Mouse (Mus musculus) liver, embryonic 11.5 days (tissue): ENCODE results near the gene Blvrb. TPM values are rescaled to one million over a fixed set of nuclear protein-coding genes. Genes with fewer than 3 reads are reported as not detected.
A peak's percentile ranks its signal among the peaks of the same experiment; 100 is the strongest.

Experiments
- ATAC-seq: fragments of 200-750 bp; cut with Nextera tagmentation; replicated peaks from 2 replicates; pipeline ENCODE4 v1.8.0; 2017; ENCODE audit warnings: moderate number of reproducible peaks, mild to moderate bottlenecking, moderate TSS enrichment, moderate library complexity; ENCODE audit not compliant: low FRiP score
- DNase-seq: peaks from one replicate; pipeline ENCODE4 v3.0.0-alpha.2; 2017; ENCODE audit warnings: low spot score
- H3K27ac ChIP-seq: fragments of 300-500 bp; sonication (generic); 2 replicates; pipeline ENCODE4 v1.5.1; 2014; ENCODE audit warnings: mild to moderate bottlenecking, low read depth, low read length, control low read depth
- H3K27me3 ChIP-seq: fragments of 300-500 bp; sonication (generic); replicated peaks from 2 replicates; pipeline ENCODE4 v1.6.1; 2014; ENCODE audit warnings: low read length, mixed read lengths; ENCODE audit not compliant: control insufficient read depth, insufficient read depth
- H3K36me3 ChIP-seq: fragments of 300-500 bp; sonication (generic); 2 replicates; pipeline ENCODE4 v1.6.1; 2014; ENCODE audit warnings: mild to moderate bottlenecking, low read length, moderate library complexity, mixed read lengths; ENCODE audit not compliant: control insufficient read depth, insufficient read depth
- H3K4me1 ChIP-seq: fragments of 300-500 bp; sonication (generic); replicated peaks from 2 replicates; pipeline ENCODE4 v1.6.1; 2014; ENCODE audit warnings: low read length, mixed read lengths; ENCODE audit not compliant: control insufficient read depth, insufficient read depth
- H3K4me2 ChIP-seq: fragments of 300-500 bp; sonication (generic); 2 replicates; pipeline ENCODE4 v1.6.1; 2014; ENCODE audit warnings: mild to moderate bottlenecking, control low read depth, moderate library complexity
- H3K4me3 ChIP-seq: fragments of 300-500 bp; sonication (generic); 2 replicates; pipeline ENCODE4 v1.5.1; 2014; ENCODE audit warnings: low read depth, low read length, control low read depth
- H3K9ac ChIP-seq: fragments of 300-500 bp; sonication (generic); 2 replicates; pipeline ENCODE4 v1.6.1; 2014; ENCODE audit warnings: low read depth, low read length, control low read depth
- H3K9me3 ChIP-seq: fragments of 300-500 bp; sonication (generic); 2 replicates; pipeline ENCODE4 v1.6.1; 2016; ENCODE audit warnings: low read length, inconsistent platforms, mixed read lengths; ENCODE audit not compliant: control insufficient read depth
- WGBS: fragments of 180-500 bp; shearing (Covaris S2); extraction: QIAGEN DNeasy Blood & Tissue Kit; methylation state at CpG from one replicate; pipeline ENCODE4 v1.1.7; 2014; 5-methylcytosine and 5-hydroxymethylcytosine counted together
- polyA plus RNA-seq: library from polyadenylated mRNA; unstranded; fragments of >200 nt; fragmentation: Nextera tagmentation; extraction: Ambion mirVana; gene quantifications from 2 replicates; pipeline ENCODE4 v1.2.1, GENCODE M21; 2014

Blvrb gene
- polyA plus RNA-seq, 1 experiment from 2014 or later, result 581 TPM

GRCm38 (mm10) chr7:27473156-27473834 lies 25.5 kb downstream of the Blvrb start, which contains the start of gene Sertad3:
Gene Sertad3 (plus strand): TSS chr7:27473768.
- Histone ChIP-seq H3K9ac (peak within 1 kb of the TSS; percentile 80), H3K4me2 (peak within 1 kb of the TSS; percentile 76), H3K36me3 (peaks cover 13% of the 10 kb centered on the region), H3K27me3 (no peaks in the 10 kb centered on the region), H3K4me3 (peak within 1 kb of the TSS; percentile 65), H3K27ac (peak within 1 kb of the TSS; percentile 90), H3K4me1 (peaks cover 18% of the 10 kb centered on the region), H3K9me3 (no peaks in the 10 kb centered on the region)
- DNase-seq (peak; percentile 99), ATAC-seq (peak; percentile 85)
- WGBS, result under 1% methylated on average over 36 of the region's 36 CpGs

- Histone ChIP-seq H3K27me3 (no peaks in the 10 kb centered on the region), H3K9me3 (no peaks in the 10 kb centered on the region), H3K4me1 (peaks cover 22% of the 10 kb centered on the region), H3K36me3 (peaks cover 13% of the 10 kb centered on the region), H3K4me2 (peak overlapping the region; percentile 76), H3K9ac (peak overlapping the region; percentile 80), H3K4me3 (peak overlapping the region; percentile 65), H3K27ac (peak overlapping the region; percentile 90)
- ATAC-seq (no peak; the same call in 1 of the 2 replicates), DNase-seq (no peak)
- WGBS, result under 1% methylated on average over 34 of the region's 34 CpGs
Measured at GRCm38 (mm10) chr7:27473835-27474489, 26.2 kb downstream of the Blvrb start.

- under 1% methylated on average over 23 of the region's 23 CpGs for WGBS
Measured at GRCm38 (mm10) chr7:27474490-27474954, 26.7 kb downstream of the Blvrb start.

GRCm38 (mm10) chr7:27475596-27475995 lies 27.8 kb downstream of the Blvrb start:
- no peaks in the 10 kb centered on the region for H3K9me3 ChIP-seq
- H3K4me3 ChIP-seq, result peak overlapping the region; percentile 65
- no peak for ATAC-seq
- H3K27ac ChIP-seq, result peak overlapping the region; percentile 60
- H3K4me1 ChIP-seq, result peaks cover 29% of the 10 kb centered on the region
- WGBS, result 91% methylated on average over 2 of the region's 2 CpGs
- H3K36me3 ChIP-seq, result peaks cover 13% of the 10 kb centered on the region
- H3K4me2 ChIP-seq, result peak overlapping the region; percentile 76
- H3K9ac ChIP-seq, result peak overlapping the region; percentile 43
- DNase-seq, result no peak
- H3K27me3 ChIP-seq, result no peaks in the 10 kb centered on the region

More at GRCm38 (mm10) chr7:27474490-27474954, 26.7 kb downstream of the Blvrb start:
- Histone ChIP-seq H3K4me1 (peaks cover 22% of the 10 kb centered on the region), H3K4me2 (peak overlapping the region; percentile 76), H3K9me3 (no peaks in the 10 kb centered on the region), H3K4me3 (peak overlapping the region; percentile 65), H3K27ac (peak overlapping the region; percentile 90), H3K27me3 (no peaks in the 10 kb centered on the region), H3K9ac (peak overlapping the region; percentile 80), H3K36me3 (peaks cover 13% of the 10 kb centered on the region)
- ATAC-seq (peak; percentile 93), DNase-seq (peak; percentile 97)

GRCm38 (mm10) chr7:27476098-27476635 lies 28.4 kb downstream of the Blvrb start:
- Histone ChIP-seq H3K9ac (peak overlapping the region; percentile 43; the same call in 1 of the 2 replicates), H3K4me3 (no peak overlapping the region), H3K9me3 (no peaks in the 10 kb centered on the region), H3K4me2 (peak overlapping the region; percentile 76), H3K27ac (peak overlapping the region; percentile 60; the same call in 1 of the 2 replicates), H3K27me3 (no peaks in the 10 kb centered on the region), H3K4me1 (peaks cover 33% of the 10 kb centered on the region), H3K36me3 (peaks cover 13% of the 10 kb centered on the region)
- WGBS, result 91% methylated on average over 14 of the region's 14 CpGs
- ATAC-seq, result no peak
- no peak for DNase-seq

- WGBS, result 59% methylated on average over 7 of the region's 7 CpGs
- H3K36me3 ChIP-seq, result peaks cover 13% of the 10 kb centered on the region
- H3K4me1 ChIP-seq, result peaks cover 42% of the 10 kb centered on the region
- no peaks in the 10 kb centered on the region for H3K9me3 ChIP-seq
- no peak for DNase-seq
- H3K27me3 ChIP-seq, result no peaks in the 10 kb centered on the region
- H3K9ac ChIP-seq, result no peak overlapping the region; the same call in 1 of the 2 replicates
- H3K27ac ChIP-seq, result peak overlapping the region; percentile 41
- no peak overlapping the region for H3K4me3 ChIP-seq
- H3K4me2 ChIP-seq, result 0 out of 2 replicates have a peak overlapping the region, but pooled peaks have one; percentile 18
- no peak for ATAC-seq
Measured at GRCm38 (mm10) chr7:27478561-27478960, 30.8 kb downstream of the Blvrb start.

- Histone ChIP-seq H3K9ac (no peak overlapping the region), H3K4me2 (peak overlapping the region; percentile 43), H3K4me3 (no peak overlapping the region; the same call in 1 of the 2 replicates), H3K36me3 (peaks cover 13% of the 10 kb centered on the region), H3K4me1 (peaks cover 42% of the 10 kb centered on the region), H3K27ac (peak overlapping the region; percentile 89; the same call in 1 of the 2 replicates), H3K9me3 (no peaks in the 10 kb centered on the region), H3K27me3 (no peaks in the 10 kb centered on the region)
- DNase-seq (no peak), ATAC-seq (no peak)
- 83% methylated on average over 1 of the region's 1 CpGs for whole genome bisulfite sequencing
Measured at GRCm38 (mm10) chr7:27479750-27480149, 32.0 kb downstream of the Blvrb start.

- Histone ChIP-seq H3K27me3 (no peaks in the 10 kb centered on the region), H3K27ac (peak overlapping the region; percentile 89), H3K4me3 (peak overlapping the region; percentile 26), H3K36me3 (peaks cover 13% of the 10 kb centered on the region), H3K4me2 (peak overlapping the region; percentile 77), H3K9me3 (no peaks in the 10 kb centered on the region), H3K9ac (peak overlapping the region; percentile 55), H3K4me1 (peaks cover 37% of the 10 kb centered on the region)
- DNase-seq (no peak), ATAC-seq (no peak)
- 70% methylated on average over 3 of the region's 3 CpGs for WGBS
Measured at GRCm38 (mm10) chr7:27480506-27480905, 32.7 kb downstream of the Blvrb start.
